Mouse (Mus musculus): ENCODE measurements around the gene Pde9a.

DNA sequence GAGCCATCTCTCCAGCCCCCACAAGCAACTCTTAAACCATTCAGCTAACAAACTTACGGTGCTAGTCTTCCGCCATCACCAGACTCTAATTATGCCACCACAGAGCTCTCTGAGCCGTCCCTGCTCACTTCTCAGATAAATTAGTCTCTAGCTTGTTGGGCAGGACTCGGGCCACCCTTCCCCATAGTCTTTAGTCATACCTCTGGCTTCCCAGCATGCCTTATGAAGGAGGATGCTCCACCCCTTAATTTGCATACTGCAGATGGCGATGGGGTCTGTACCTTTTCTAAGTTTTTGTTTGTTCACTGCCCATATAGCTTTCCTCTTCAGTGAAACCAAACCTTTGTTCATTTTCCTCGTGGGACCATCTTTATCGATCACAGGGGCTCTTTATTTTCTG is 92.6 kb downstream of the Pde9a start:
- TF ChIP-seq CTCF (conservative IDR thresholded peaks at IDR 0.05; ENCODE audit: low read length) (no peak), POU5F1 (IDR thresholded peaks at IDR 0.05; ENCODE audit: borderline replicate concordance, low read length) (peak; percentile 46; the same call in 1 of the 2 replicates)

Data from E14TG2a.4 (cell line).